Mouse (Mus musculus): Measurements from ENCODE around the gene Rngtt.

Rngtt gene

GRCm38 (mm10) chr4:33514108-33515000 lies 204.2 kb downstream of the Rngtt start:
- no peak for DNase-seq (ENCODE audit: low spot score)

- DNase-seq (ENCODE audit: low spot score), result no peak
These were observed 210.1 kb downstream of the Rngtt start for GRCm38 (mm10) chr4:33520196-33520595.

- no peak for DNase-seq (ENCODE audit: low spot score)
These were observed 210.8 kb downstream of the Rngtt start for GRCm38 (mm10) chr4:33520938-33521337.

- DNase-seq (ENCODE audit: low spot score), result no peak
These were observed 213.7 kb downstream of the Rngtt start for GRCm38 (mm10) chr4:33523774-33524173.

- no peak for DNase-seq (ENCODE audit: low spot score)
These were observed 214.5 kb downstream of the Rngtt start for GRCm38 (mm10) chr4:33524481-33525141.

GRCm38 (mm10) chr4:33525272-33525671 lies 215.2 kb downstream of the Rngtt start:
- no peak for DNase-seq (ENCODE audit: low spot score)

GRCm38 (mm10) chr4:33526092-33526491 lies 216.0 kb downstream of the Rngtt start:
- no peak for DNase-seq (ENCODE audit: low spot score)

GRCm38 (mm10) chr4:33526675-33527074 lies 216.6 kb downstream of the Rngtt start:
- DNase-seq (ENCODE audit: low spot score), result no peak

GRCm38 (mm10) chr4:33532596-33532995 lies 222.5 kb downstream of the Rngtt start:
- DNase-seq (ENCODE audit: low spot score), result no peak

GRCm38 (mm10) chr4:33544755-33545576 lies 234.9 kb downstream of the Rngtt start:
- DNase-seq (ENCODE audit: low spot score), result no peak

- DNase-seq (ENCODE audit: low spot score), result no peak
These were observed 235.4 kb downstream of the Rngtt start for GRCm38 (mm10) chr4:33545577-33545879.

- DNase-seq (ENCODE audit: low spot score), result no peak
These were observed 236.2 kb downstream of the Rngtt start for GRCm38 (mm10) chr4:33546278-33546677.

- DNase-seq (ENCODE audit: low spot score), result no peak
These were observed 237.3 kb downstream of the Rngtt start for GRCm38 (mm10) chr4:33547315-33547929.

- no peak for DNase-seq (ENCODE audit: low spot score)
These were observed 239.5 kb downstream of the Rngtt start for GRCm38 (mm10) chr4:33549606-33550005.

Data from T-cell, adult 2 months (primary cell).